Mouse (Mus musculus) embryo, embryonic 11.5 days (tissue): ENCODE measurements around the gene Card6.
"Not testable (repeated sequence)": the region's sequence is repeated elsewhere in the genome, so short reads cannot be mapped to it uniquely, and the experiment has no call there.

Experiments used
- DNase-seq: peaks from one replicate; pipeline ENCODE4 v3.0.0-alpha.2; 2012; ENCODE audit warnings: low read depth, low spot score

Card6 gene

GRCm38 (mm10) chr15:5130887-5131668, 22.7 kb upstream of the Card6 start:
- DNase-seq: not testable (repeated sequence)

GRCm38 (mm10) chr15:5129111-5129805, 20.9 kb upstream of the Card6 start:
- no peak for DNase-seq

- no peak for DNase-seq
Observed at GRCm38 (mm10) chr15:5128176-5128940, 20.0 kb upstream of the Card6 start.

GRCm38 (mm10) chr15:5127487-5127886, 19.1 kb upstream of the Card6 start:
- DNase-seq: no peak

GRCm38 (mm10) chr15:5126456-5126855, 18.1 kb upstream of the Card6 start:
- DNase-seq: no peak

- DNase-seq: no peak
Observed at GRCm38 (mm10) chr15:5121535-5122313, 13.4 kb upstream of the Card6 start.

GRCm38 (mm10) chr15:5119707-5120106, 11.4 kb upstream of the Card6 start:
- DNase-seq: no peak

- no peak for DNase-seq
Observed at GRCm38 (mm10) chr15:5119192-5119591, 10.9 kb upstream of the Card6 start.

GRCm38 (mm10) chr15:5118626-5119025, 10.3 kb upstream of the Card6 start:
- no peak for DNase-seq

- DNase-seq: no peak
Observed at GRCm38 (mm10) chr15:5117031-5117601, 8.8 kb upstream of the Card6 start.

GRCm38 (mm10) chr15:5116270-5117030, 8.1 kb upstream of the Card6 start, which contains the start of gene Rpl37:
Rpl37 (plus strand) TSS chr15:5116645.
- peak; percentile 92 for DNase-seq

GRCm38 (mm10) chr15:5115173-5115572, 6.8 kb upstream of the Card6 start:
- no peak for DNase-seq

- no peak for DNase-seq
Observed at GRCm38 (mm10) chr15:5112651-5113050, 4.3 kb upstream of the Card6 start.

GRCm38 (mm10) chr15:5108655-5109040, 309 bp upstream of the Card6 start:
- no peak for DNase-seq

GRCm38 (mm10) chr15:5106293-5106692, 2.0 kb downstream of the Card6 start:
- no peak for DNase-seq

- no peak for DNase-seq
Observed at GRCm38 (mm10) chr15:5105891-5106290, 2.4 kb downstream of the Card6 start.

GRCm38 (mm10) chr15:5102312-5102711, 6.0 kb downstream of the Card6 start:
- no peak for DNase-seq

- DNase-seq: no peak
Observed at GRCm38 (mm10) chr15:5097376-5097775, 11.0 kb downstream of the Card6 start.

GRCm38 (mm10) chr15:5095534-5096301, 12.6 kb downstream of the Card6 start:
- no peak for DNase-seq

- DNase-seq: no peak
Observed at GRCm38 (mm10) chr15:5090131-5090530, 18.2 kb downstream of the Card6 start.
